Mouse (Mus musculus) embryonic fibroblast, embryonic 13.5 days (primary cell): ENCODE measurements around the gene Gpr119.

ENCODE experiments used
- CTCF ChIP-seq: IDR thresholded peaks from 2 replicates; pipeline ENCODE4 v1.5.1; 2011; ENCODE audit warnings: mild to moderate bottlenecking, control low read depth, low read length, moderate library complexity, borderline replicate concordance; ENCODE audit not compliant: insufficient read depth
- POLR2A ChIP-seq: IDR thresholded peaks from 2 replicates; pipeline ENCODE4 v1.6.1; 2011; ENCODE audit warnings: low read depth, mild to moderate bottlenecking, control low read depth, low read length, moderate library complexity

DNA sequence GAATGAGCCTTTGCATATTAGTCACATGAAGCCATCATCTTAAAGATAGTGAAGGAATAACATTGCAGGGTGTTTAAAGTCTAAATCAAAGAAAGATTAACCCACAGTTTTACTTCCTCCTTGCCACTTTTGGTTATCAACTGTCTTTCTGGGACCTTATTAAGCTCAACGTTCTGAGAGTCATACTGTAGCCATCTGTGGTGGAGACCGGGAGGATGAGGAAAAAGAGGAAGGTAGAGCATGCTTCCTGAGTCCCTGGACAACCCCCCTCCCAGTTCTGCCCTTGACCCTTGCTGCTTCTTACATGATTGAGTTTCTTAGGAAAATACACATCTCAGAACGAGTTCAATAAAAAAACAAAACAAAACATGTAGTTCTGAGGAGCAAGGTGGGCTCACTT, 2.6 kb downstream of the Gpr119 start:
- TF ChIP-seq POLR2A (no peak), CTCF (no peak)
